Mouse (Mus musculus) megakaryocyte, embryonic 14.5 days (primary cell): Measurements from ENCODE around the gene Cap1.

Experiments
- FLI1 ChIP-seq: IDR thresholded peaks from 2 replicates; pipeline ENCODE4 v1.6.1; 2012; ENCODE audit warnings: low read length, inconsistent platforms, mixed read lengths
- GATA1 ChIP-seq: IDR thresholded peaks from 3 replicates; pipeline ENCODE4 v1.6.1; 2012; ENCODE audit warnings: mixed read lengths, low read length, inconsistent platforms, borderline replicate concordance

GRCm38 (mm10) chr4:122886579-122887254 lies 861 bp upstream of the Cap1 start:
- TF ChIP-seq GATA1 (no peak), FLI1 (no peak)
